Mouse (Mus musculus) limb, embryonic 14.5 days (tissue): ENCODE results near the gene Usp9x. TPM values are rescaled to one million over a fixed set of nuclear protein-coding genes. Genes with fewer than 3 reads are reported as not detected.

Experiments used
- ATAC-seq: fragments of 200-750 bp; cut with Nextera tagmentation; 2 replicates; pipeline ENCODE4 v1.8.0; 2017; ENCODE audit warnings: low read depth, moderate number of reproducible peaks, moderate TSS enrichment; ENCODE audit not compliant: low FRiP score
- DNase-seq: peaks from one replicate; pipeline ENCODE4 v3.0.0-alpha.2; 2015; ENCODE audit warnings: low spot score
- H3K27ac ChIP-seq: fragments of 300-500 bp; sonication (generic); replicated peaks from 2 replicates; pipeline ENCODE4 v1.5.1; 2014; ENCODE audit warnings: low read depth, mild to moderate bottlenecking, low read length, moderate library complexity, mixed read lengths
- H3K27me3 ChIP-seq: fragments of 300-500 bp; sonication (generic); 2 replicates; pipeline ENCODE4 v1.6.1; 2014; ENCODE audit warnings: low read length, mixed read lengths; ENCODE audit not compliant: control insufficient read depth, insufficient read depth
- H3K36me3 ChIP-seq: fragments of 300-500 bp; sonication (generic); 2 replicates; pipeline ENCODE4 v1.6.1; 2014; ENCODE audit warnings: mild to moderate bottlenecking, low read length, moderate library complexity, mixed read lengths; ENCODE audit not compliant: control insufficient read depth, insufficient read depth
- H3K4me1 ChIP-seq: fragments of 300-500 bp; sonication (generic); 2 replicates; pipeline ENCODE4 v1.6.1; 2014; ENCODE audit warnings: antibody characterized with exemption, low read length, mixed read lengths; ENCODE audit not compliant: control insufficient read depth, insufficient read depth
- H3K4me2 ChIP-seq: fragments of 300-500 bp; sonication (generic); replicated peaks from 2 replicates; pipeline ENCODE4 v1.6.1; 2014; ENCODE audit warnings: low read depth, mild to moderate bottlenecking, low read length, moderate library complexity; ENCODE audit not compliant: severe bottlenecking
- H3K4me3 ChIP-seq: fragments of 300-500 bp; sonication (generic); replicated peaks from 2 replicates; pipeline ENCODE4 v1.5.1; 2014; ENCODE audit warnings: low read length
- H3K9ac ChIP-seq: fragments of 300-500 bp; sonication (generic); 2 replicates; pipeline ENCODE4 v1.6.1; 2014; ENCODE audit warnings: mild to moderate bottlenecking, low read depth, low read length, moderate library complexity; ENCODE audit not compliant: severe bottlenecking
- H3K9me3 ChIP-seq: fragments of 300-500 bp; sonication (generic); 2 replicates; pipeline ENCODE4 v1.6.1; 2016; ENCODE audit warnings: low read length; ENCODE audit not compliant: control insufficient read depth
- POLR2A ChIP-seq: fragments of 200-500 bp; IDR thresholded peaks from 2 replicates; pipeline ENCODE4 v1.8.0; 2012; ENCODE audit warnings: inconsistent platforms, mild to moderate bottlenecking, moderate library complexity, borderline replicate concordance; ENCODE audit not compliant: insufficient read depth, insufficient read length; ENCODE audit errors: extremely low read depth
- WGBS: fragments of 180-500 bp; shearing (Covaris S2); extraction: QIAGEN DNeasy Blood & Tissue Kit; methylation state at CpG from one replicate; pipeline ENCODE4 v1.1.7; 2014; 5-methylcytosine and 5-hydroxymethylcytosine counted together
- polyA plus RNA-seq, 2 experiments: library from polyadenylated mRNA; depleted of rRNA in 1 of 2; stranded (reverse) in 1 of 2; unstranded in 1 of 2; fragments of >200 nt; fragmentation: Nextera tagmentation in 1 of 2; extraction: Ambion mirVana in 1 of 2; gene quantifications; 2 replicates each; pipeline versions ENCODE4 v1.2.1 to v1.2.3; 2012 to 2014

Usp9x gene
- polyA plus RNA-seq, 2 experiments = 38.2 to 58.4 TPM

- no peaks in the 10 kb centered on the region for H3K9me3 ChIP-seq
- WGBS = 86% methylated on average over 5 of the region's 5 CpGs
Observed at GRCm38 (mm10) chrX:13044666-13045065, 26.6 kb upstream of the Usp9x start.

GRCm38 (mm10) chrX:13046893-13047435 lies 24.3 kb upstream of the Usp9x start:
- Histone ChIP-seq H3K27ac (no peak overlapping the region), H3K4me2 (no peak overlapping the region), H3K9me3 (no peaks in the 10 kb centered on the region), H3K9ac (no peak overlapping the region), H3K27me3 (no peaks in the 10 kb centered on the region), H3K36me3 (no peaks in the 10 kb centered on the region), H3K4me1 (no peaks in the 10 kb centered on the region), H3K4me3 (no peak overlapping the region)
- TF ChIP-seq POLR2A = no peak
- 50% methylated on average over 6 of the region's 6 CpGs for WGBS
- no peak for DNase-seq
- no peak for ATAC-seq

More at GRCm38 (mm10) chrX:13044666-13045065, 26.6 kb upstream of the Usp9x start:
- Histone ChIP-seq H3K4me2 (no peak overlapping the region), H3K9ac (no peak overlapping the region), H3K36me3 (no peaks in the 10 kb centered on the region), H3K4me3 (no peak overlapping the region), H3K4me1 (no peaks in the 10 kb centered on the region), H3K27me3 (no peaks in the 10 kb centered on the region), H3K27ac (no peak overlapping the region)
- DNase-seq (no peak), ATAC-seq (no peak)
- no peak for TF ChIP-seq POLR2A

- WGBS = 23% methylated on average over 14 of the region's 14 CpGs
- Histone ChIP-seq H3K9me3 (no peaks in the 10 kb centered on the region), H3K36me3 (no peaks in the 10 kb centered on the region), H3K4me2 (peak overlapping the region; percentile 39; the same call in 1 of the 2 replicates), H3K4me1 (no peaks in the 10 kb centered on the region), H3K27ac (no peak overlapping the region), H3K4me3 (0 out of 2 replicates have a peak overlapping the region, but pooled peaks have one; percentile 1), H3K9ac (0 out of 2 replicates have a peak overlapping the region, but pooled peaks have one; percentile 21), H3K27me3 (no peaks in the 10 kb centered on the region)
- no peak for ATAC-seq
- no peak for TF ChIP-seq POLR2A
- peak; percentile 22 for DNase-seq
Observed at GRCm38 (mm10) chrX:13047631-13048345, 23.5 kb upstream of the Usp9x start.

- Histone ChIP-seq H3K4me2 (no peak overlapping the region), H3K9me3 (no peaks in the 10 kb centered on the region), H3K9ac (no peak overlapping the region), H3K36me3 (no peaks in the 10 kb centered on the region), H3K4me1 (no peaks in the 10 kb centered on the region), H3K27ac (no peak overlapping the region), H3K4me3 (no peak overlapping the region), H3K27me3 (no peaks in the 10 kb centered on the region)
- ATAC-seq = no peak
- no peak for DNase-seq
- no peak for TF ChIP-seq POLR2A
- 84% methylated on average over 1 of the region's 1 CpGs for WGBS
Observed at GRCm38 (mm10) chrX:13054612-13055011, 16.7 kb upstream of the Usp9x start.

GRCm38 (mm10) chrX:13061961-13062360 lies 9.3 kb upstream of the Usp9x start:
- H3K9me3 ChIP-seq = no peaks in the 10 kb centered on the region
- TF ChIP-seq POLR2A = no peak
- DNase-seq (no peak), ATAC-seq (no peak)
- 68% methylated on average over 3 of the region's 3 CpGs for WGBS
- no peaks in the 10 kb centered on the region for H3K36me3 ChIP-seq
- no peak overlapping the region for H3K4me2 ChIP-seq
- no peak overlapping the region for H3K9ac ChIP-seq
- no peak overlapping the region for H3K4me3 ChIP-seq
- H3K27ac ChIP-seq = no peak overlapping the region
- H3K4me1 ChIP-seq = no peaks in the 10 kb centered on the region
- H3K27me3 ChIP-seq = no peaks in the 10 kb centered on the region
